Mouse (Mus musculus): ENCODE results near the gene Pacs1. TPM values are rescaled to one million over a fixed set of nuclear protein-coding genes. Genes with fewer than 3 reads are reported as not detected.
A peak's percentile ranks its signal among the peaks of the same experiment; 100 is the strongest.

Pacs1 gene
- polyA plus RNA-seq, 1 experiment from 2014 or later: 23.4 TPM

GRCm38 (mm10) chr19:5123241-5123640, 149.7 kb downstream of the Pacs1 start:
- Histone ChIP-seq H3K4me2 (ENCODE audit: low read length) (no peak overlapping the region), H3K27me3 (replicated peaks; ENCODE audit: control insufficient read depth, insufficient read depth, low read length) (no peaks in the 10 kb centered on the region), H3K4me1 (replicated peaks; ENCODE audit: control insufficient read depth, insufficient read depth, low read length) (0 out of 2 replicates have a peak, but pooled peaks cover 5% of the 10 kb centered on the region), H3K27ac (ENCODE audit: low read depth) (no peak overlapping the region), H3K9me3 (ENCODE audit: control insufficient read depth, low read length) (no peaks in the 10 kb centered on the region), H3K4me3 (ENCODE audit: low read depth, low read length) (no peak overlapping the region), H3K36me3 (ENCODE audit: control insufficient read depth, insufficient read depth, low read length) (no peaks in the 10 kb centered on the region), H3K9ac (ENCODE audit: low read length) (no peak overlapping the region)
- 85% methylated on average over 3 of the region's 3 CpGs for WGBS
- DNase-seq (ENCODE audit: low spot score) (no peak), ATAC-seq (replicated peaks; ENCODE audit: low FRiP score, low TSS enrichment, low read depth) (no peak)

- no peak overlapping the region for H3K27ac ChIP-seq (ENCODE audit: low read depth)
- no peak for DNase-seq (ENCODE audit: low spot score)
- no peaks in the 10 kb centered on the region for H3K9me3 ChIP-seq (ENCODE audit: control insufficient read depth, low read length)
- H3K4me2 ChIP-seq (ENCODE audit: low read length): no peak overlapping the region
- no peak overlapping the region for H3K9ac ChIP-seq (ENCODE audit: low read length)
- no peak overlapping the region for H3K4me3 ChIP-seq (ENCODE audit: low read depth, low read length)
- no peaks in the 10 kb centered on the region for H3K27me3 ChIP-seq (replicated peaks; ENCODE audit: control insufficient read depth, insufficient read depth, low read length)
- H3K4me1 ChIP-seq (replicated peaks; ENCODE audit: control insufficient read depth, insufficient read depth, low read length): 0 out of 2 replicates have a peak, but pooled peaks cover 5% of the 10 kb centered on the region
- WGBS: 78% methylated on average over 10 of the region's 10 CpGs
- no peaks in the 10 kb centered on the region for H3K36me3 ChIP-seq (ENCODE audit: control insufficient read depth, insufficient read depth, low read length)
- ATAC-seq (replicated peaks; ENCODE audit: low FRiP score, low TSS enrichment, low read depth): no peak
Observed at GRCm38 (mm10) chr19:5122492-5122891, 150.4 kb downstream of the Pacs1 start.

GRCm38 (mm10) chr19:5118384-5118698, 154.6 kb downstream of the Pacs1 start, which contains the start of gene Klc2:
Gene Klc2 (minus strand): TSS chr19:5118560.
- Histone ChIP-seq H3K4me2 (ENCODE audit: low read length) (peak within 1 kb of the TSS; percentile 84), H3K27ac (ENCODE audit: low read depth) (peak within 1 kb of the TSS; percentile 84), H3K27me3 (replicated peaks; ENCODE audit: control insufficient read depth, insufficient read depth, low read length) (no peaks in the 10 kb centered on the region), H3K36me3 (ENCODE audit: control insufficient read depth, insufficient read depth, low read length) (peaks cover 8% of the 10 kb centered on the region; the same call in 1 of the 2 replicates), H3K4me3 (ENCODE audit: low read depth, low read length) (peak within 1 kb of the TSS; percentile 86), H3K4me1 (replicated peaks; ENCODE audit: control insufficient read depth, insufficient read depth, low read length) (peaks cover 11% of the 10 kb centered on the region; the same call in 1 of the 2 replicates), H3K9me3 (ENCODE audit: control insufficient read depth, low read length) (no peaks in the 10 kb centered on the region), H3K9ac (ENCODE audit: low read length) (peak within 1 kb of the TSS; percentile 68)
- WGBS: under 1% methylated on average over 18 of the region's 18 CpGs
- peak; percentile 95 for ATAC-seq (replicated peaks; ENCODE audit: low FRiP score, low TSS enrichment, low read depth)
- DNase-seq (ENCODE audit: low spot score): no peak

- Histone ChIP-seq H3K4me1 (replicated peaks; ENCODE audit: control insufficient read depth, insufficient read depth, low read length) (peaks cover 11% of the 10 kb centered on the region; the same call in 1 of the 2 replicates), H3K9me3 (ENCODE audit: control insufficient read depth, low read length) (no peaks in the 10 kb centered on the region), H3K27me3 (replicated peaks; ENCODE audit: control insufficient read depth, insufficient read depth, low read length) (no peaks in the 10 kb centered on the region), H3K9ac (ENCODE audit: low read length) (peak overlapping the region; percentile 68), H3K27ac (ENCODE audit: low read depth) (peak overlapping the region; percentile 84), H3K4me2 (ENCODE audit: low read length) (peak overlapping the region; percentile 84), H3K4me3 (ENCODE audit: low read depth, low read length) (peak overlapping the region; percentile 86), H3K36me3 (ENCODE audit: control insufficient read depth, insufficient read depth, low read length) (peaks cover 12% of the 10 kb centered on the region; the same call in 1 of the 2 replicates)
- peak; percentile 97 for DNase-seq (ENCODE audit: low spot score)
- peak; percentile 90 for ATAC-seq (replicated peaks; ENCODE audit: low FRiP score, low TSS enrichment, low read depth)
- under 1% methylated on average over 77 of the region's 83 CpGs for WGBS
Observed at GRCm38 (mm10) chr19:5117494-5118383, 155.2 kb downstream of the Pacs1 start.

GRCm38 (mm10) chr19:5113783-5114182, 159.1 kb downstream of the Pacs1 start:
- ATAC-seq (replicated peaks; ENCODE audit: low FRiP score, low TSS enrichment, low read depth) (no peak), DNase-seq (ENCODE audit: low spot score) (no peak)
- Histone ChIP-seq H3K9me3 (ENCODE audit: control insufficient read depth, low read length) (no peaks in the 10 kb centered on the region), H3K27ac (ENCODE audit: low read depth) (no peak overlapping the region), H3K4me2 (ENCODE audit: low read length) (no peak overlapping the region), H3K36me3 (ENCODE audit: control insufficient read depth, insufficient read depth, low read length) (peaks cover 49% of the 10 kb centered on the region), H3K4me3 (ENCODE audit: low read depth, low read length) (no peak overlapping the region), H3K9ac (ENCODE audit: low read length) (no peak overlapping the region), H3K4me1 (replicated peaks; ENCODE audit: control insufficient read depth, insufficient read depth, low read length) (peaks cover 10% of the 10 kb centered on the region), H3K27me3 (replicated peaks; ENCODE audit: control insufficient read depth, insufficient read depth, low read length) (no peaks in the 10 kb centered on the region)
- 95% methylated on average over 7 of the region's 7 CpGs for WGBS

GRCm38 (mm10) chr19:5109659-5110453, 163.1 kb downstream of the Pacs1 start:
- Histone ChIP-seq H3K4me3 (ENCODE audit: low read depth, low read length) (no peak overlapping the region), H3K9me3 (ENCODE audit: control insufficient read depth, low read length) (no peaks in the 10 kb centered on the region), H3K4me1 (replicated peaks; ENCODE audit: control insufficient read depth, insufficient read depth, low read length) (peaks cover 17% of the 10 kb centered on the region), H3K36me3 (ENCODE audit: control insufficient read depth, insufficient read depth, low read length) (peaks cover 55% of the 10 kb centered on the region), H3K4me2 (ENCODE audit: low read length) (no peak overlapping the region), H3K9ac (ENCODE audit: low read length) (no peak overlapping the region), H3K27ac (ENCODE audit: low read depth) (no peak overlapping the region), H3K27me3 (replicated peaks; ENCODE audit: control insufficient read depth, insufficient read depth, low read length) (no peaks in the 10 kb centered on the region)
- WGBS: 75% methylated on average over 19 of the region's 19 CpGs
- no peak for ATAC-seq (replicated peaks; ENCODE audit: low FRiP score, low TSS enrichment, low read depth)
- DNase-seq (ENCODE audit: low spot score): no peak

- DNase-seq (ENCODE audit: low spot score): no peak
- Histone ChIP-seq H3K4me2 (ENCODE audit: low read length) (no peak overlapping the region), H3K9me3 (ENCODE audit: control insufficient read depth, low read length) (no peaks in the 10 kb centered on the region), H3K4me3 (ENCODE audit: low read depth, low read length) (no peak overlapping the region), H3K27ac (ENCODE audit: low read depth) (peak overlapping the region; percentile 16; the same call in 1 of the 2 replicates), H3K9ac (ENCODE audit: low read length) (0 out of 2 replicates have a peak overlapping the region, but pooled peaks have one; percentile 16), H3K4me1 (replicated peaks; ENCODE audit: control insufficient read depth, insufficient read depth, low read length) (peaks cover 17% of the 10 kb centered on the region), H3K27me3 (replicated peaks; ENCODE audit: control insufficient read depth, insufficient read depth, low read length) (no peaks in the 10 kb centered on the region), H3K36me3 (ENCODE audit: control insufficient read depth, insufficient read depth, low read length) (peaks cover 62% of the 10 kb centered on the region)
- 36% methylated on average over 4 of the region's 4 CpGs for WGBS
- ATAC-seq (replicated peaks; ENCODE audit: low FRiP score, low TSS enrichment, low read depth): no peak; the same call in 1 of the 2 replicates
Observed at GRCm38 (mm10) chr19:5108702-5109101, 164.2 kb downstream of the Pacs1 start.

GRCm38 (mm10) chr19:5108271-5108575, 164.7 kb downstream of the Pacs1 start:
- peak overlapping the region; percentile 16; the same call in 1 of the 2 replicates for H3K27ac ChIP-seq (ENCODE audit: low read depth)
- no peaks in the 10 kb centered on the region for H3K27me3 ChIP-seq (replicated peaks; ENCODE audit: control insufficient read depth, insufficient read depth, low read length)
- peaks cover 62% of the 10 kb centered on the region for H3K36me3 ChIP-seq (ENCODE audit: control insufficient read depth, insufficient read depth, low read length)
- no peak overlapping the region for H3K4me3 ChIP-seq (ENCODE audit: low read depth, low read length)
- DNase-seq (ENCODE audit: low spot score) (peak; percentile 69), ATAC-seq (replicated peaks; ENCODE audit: low FRiP score, low TSS enrichment, low read depth) (peak; percentile 37; the same call in 1 of the 2 replicates)
- no peaks in the 10 kb centered on the region for H3K9me3 ChIP-seq (ENCODE audit: control insufficient read depth, low read length)
- 12% methylated on average over 5 of the region's 5 CpGs for WGBS
- H3K9ac ChIP-seq (ENCODE audit: low read length): no peak overlapping the region
- peaks cover 17% of the 10 kb centered on the region for H3K4me1 ChIP-seq (replicated peaks; ENCODE audit: control insufficient read depth, insufficient read depth, low read length)
- no peak overlapping the region for H3K4me2 ChIP-seq (ENCODE audit: low read length)

All from intestine, embryonic 14.5 days (tissue).